Mouse (Mus musculus) C2C12 (cell line): ENCODE measurements around the gene Gm6309. TPM values are rescaled to one million over a fixed set of nuclear protein-coding genes. Genes with fewer than 3 reads are reported as not detected.
"Not testable (repeated sequence)": the region's sequence is repeated elsewhere in the genome, so short reads cannot be mapped to it uniquely, and the experiment has no call there.

Experiments
- H3K27me3 ChIP-seq: one replicate; pipeline ENCODE4 v1.6.1; 2011; ENCODE audit not compliant: control insufficient read depth, insufficient read depth, insufficient read length
- H3K36me3 ChIP-seq: one replicate; pipeline ENCODE4 v1.6.1; 2011; ENCODE audit not compliant: control insufficient read depth, insufficient read depth
- H3K4me3 ChIP-seq: one replicate; pipeline ENCODE4 v1.5.1; 2011; ENCODE audit warnings: mild to moderate bottlenecking, control low read depth; ENCODE audit not compliant: poor library complexity, insufficient read depth, severe bottlenecking
- H3K79me2 ChIP-seq: one replicate; pipeline ENCODE4 v1.6.1; 2011; ENCODE audit not compliant: control insufficient read depth, insufficient read depth
- H3K79me3 ChIP-seq: one replicate; pipeline ENCODE4 v1.6.1; 2011; ENCODE audit warnings: low read depth, control low read depth
- H3ac ChIP-seq: one replicate; pipeline ENCODE3; 2011; ENCODE audit warnings: low read depth; ENCODE audit not compliant: control insufficient read depth, insufficient read length
- CEBPB ChIP-seq: IDR thresholded peaks from one replicate; pipeline ENCODE4 v1.6.1; 2011; ENCODE audit warnings: low read depth, mild to moderate bottlenecking, control low read depth, moderate library complexity
- CTCF ChIP-seq: IDR thresholded peaks from one replicate; pipeline ENCODE4 v1.5.1; 2011; ENCODE audit not compliant: control insufficient read depth, insufficient read depth, insufficient read length
- FOSL1 ChIP-seq: IDR thresholded peaks from one replicate; pipeline ENCODE4 v1.8.0; 2011; ENCODE audit warnings: mild to moderate bottlenecking, low read length; ENCODE audit not compliant: poor library complexity, insufficient read depth, severe bottlenecking
- MAX ChIP-seq: IDR thresholded peaks from one replicate; pipeline ENCODE4 v1.6.1; 2011; ENCODE audit warnings: mild to moderate bottlenecking, control low read depth
- MYOD1 ChIP-seq: IDR thresholded peaks from one replicate; pipeline ENCODE4 v1.6.1; 2011; ENCODE audit warnings: low read depth; ENCODE audit not compliant: control insufficient read depth, insufficient read length
- MYOG ChIP-seq: IDR thresholded peaks from one replicate; pipeline ENCODE4 v1.6.1; 2011; ENCODE audit not compliant: control insufficient read depth, insufficient read length; ENCODE audit errors: extremely low read depth
- USF1 ChIP-seq: IDR thresholded peaks from one replicate; pipeline ENCODE4 v1.6.1; 2011; ENCODE audit warnings: low read depth, mild to moderate bottlenecking, control low read depth, moderate library complexity
- polyA plus RNA-seq: library from polyadenylated mRNA; unstranded; fragments of >200 nt; fragmentation: generic; extraction: Trizol; gene quantifications from one replicate; pipeline ENCODE4 v1.2.1, GENCODE M21; 2012; ENCODE audit warnings: missing spikeins

The Gm6309 gene
- polyA plus RNA-seq, 1 experiment = not detected

DNA sequence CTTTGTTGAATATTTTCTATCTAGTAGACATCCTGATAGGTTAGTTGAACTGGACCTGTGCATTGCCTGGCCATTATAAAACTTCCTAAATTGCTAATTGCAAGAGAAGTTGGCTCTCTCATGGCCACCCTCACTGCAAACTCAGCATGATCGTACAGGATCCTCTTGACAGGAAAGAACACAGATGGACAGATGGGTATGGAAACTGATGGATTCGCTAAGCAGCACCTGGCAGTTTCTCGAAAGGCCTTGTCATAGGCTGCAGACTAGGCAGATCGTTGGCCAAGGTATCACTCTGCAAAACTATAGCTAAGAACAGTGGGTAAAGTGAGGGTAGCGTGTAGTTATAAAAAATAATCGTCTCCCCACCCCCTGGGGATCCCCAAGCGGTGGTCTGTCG, 22.8 kb upstream of the Gm6309 start:
- no peaks in the 10 kb centered on the region for H3K79me2 ChIP-seq
- H3K4me3 ChIP-seq = no peak overlapping the region
- TF ChIP-seq MYOG (no peak), CTCF (no peak), CEBPB (no peak), USF1 (no peak), FOSL1 (no peak), MYOD1 (no peak), MAX (no peak)
- no peaks in the 10 kb centered on the region for H3K36me3 ChIP-seq
- no peaks in the 10 kb centered on the region for H3K27me3 ChIP-seq
- no peaks in the 10 kb centered on the region for H3K79me3 ChIP-seq
- no peak overlapping the region for H3ac ChIP-seq

DNA sequence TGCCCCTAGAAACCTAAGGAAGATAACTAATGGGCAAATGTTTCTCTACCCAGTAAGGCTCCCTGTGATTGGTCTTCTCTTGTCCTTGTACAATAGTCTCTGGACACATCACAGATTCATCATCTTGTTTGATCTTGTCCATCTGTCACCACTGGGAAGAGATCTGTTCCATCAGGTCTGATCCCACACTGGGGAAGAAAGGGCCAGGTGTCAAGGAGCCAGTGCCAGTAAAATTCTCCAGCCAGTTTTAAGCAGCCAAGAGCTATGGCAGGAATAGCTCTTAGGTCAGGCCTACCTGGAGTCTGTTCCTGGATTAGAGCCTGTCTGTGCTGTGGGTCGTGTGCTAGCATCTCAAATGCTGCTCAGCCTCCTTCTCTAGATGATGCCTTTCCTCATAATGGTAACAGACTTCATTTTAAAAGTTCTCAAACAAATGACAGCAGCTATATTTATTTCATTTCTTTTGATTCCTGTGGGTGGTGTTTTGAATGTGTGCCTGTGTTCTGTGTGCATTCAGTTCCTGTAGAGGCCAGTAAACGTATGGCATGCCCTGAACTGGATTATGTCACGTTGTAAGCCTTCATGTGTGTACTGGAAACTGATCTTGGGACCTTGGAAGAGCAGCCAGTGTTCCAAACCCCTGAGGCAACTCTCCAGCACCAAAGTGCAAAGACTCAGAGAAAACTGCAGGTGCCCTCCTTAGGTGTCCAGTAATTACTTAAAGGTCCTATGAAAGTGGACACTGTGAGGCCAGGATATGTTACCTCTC, 20.2 kb upstream of the Gm6309 start:
- Histone ChIP-seq H3K4me3 (no peak overlapping the region), H3K27me3 (no peaks in the 10 kb centered on the region), H3K36me3 (no peaks in the 10 kb centered on the region), H3K79me2 (no peaks in the 10 kb centered on the region), H3ac (no peak overlapping the region), H3K79me3 (no peaks in the 10 kb centered on the region)
- TF ChIP-seq USF1 (no peak), MAX (no peak), FOSL1 (no peak), CTCF (no peak), MYOD1 (no peak), MYOG (no peak), CEBPB (no peak)

DNA sequence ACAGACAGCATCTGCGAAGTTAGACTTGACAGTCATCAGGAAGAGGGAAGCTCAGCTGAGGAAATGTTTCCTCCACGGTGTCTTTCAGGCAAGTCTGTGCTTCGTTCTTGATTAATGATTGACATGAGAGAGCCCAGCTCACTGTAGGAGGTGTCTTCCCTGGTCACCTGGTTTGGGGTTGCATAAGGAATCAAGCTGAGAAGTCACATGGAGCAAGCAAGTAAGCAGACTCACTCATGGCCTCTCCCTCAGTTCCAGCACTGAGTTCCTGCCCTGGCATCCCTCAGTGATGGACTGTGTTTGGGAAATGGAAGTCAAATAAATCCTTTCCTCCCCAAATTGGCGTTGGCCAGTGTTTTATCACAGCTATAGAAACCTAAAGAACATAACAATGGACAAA, 19.6 kb upstream of the Gm6309 start:
- no peaks in the 10 kb centered on the region for H3K36me3 ChIP-seq
- H3K4me3 ChIP-seq = no peak overlapping the region
- H3K79me3 ChIP-seq = no peaks in the 10 kb centered on the region
- TF ChIP-seq USF1 (no peak), CEBPB (no peak), FOSL1 (no peak), MAX (no peak), CTCF (no peak), MYOD1 (no peak), MYOG (no peak)
- no peaks in the 10 kb centered on the region for H3K79me2 ChIP-seq
- H3K27me3 ChIP-seq = no peaks in the 10 kb centered on the region
- H3ac ChIP-seq = no peak overlapping the region

GRCm38 (mm10) chr5:146188712-146189111, 18.2 kb upstream of the Gm6309 start:
- H3K4me3 ChIP-seq = no peak overlapping the region
- no peaks in the 10 kb centered on the region for H3K79me3 ChIP-seq
- no peak overlapping the region for H3ac ChIP-seq
- no peaks in the 10 kb centered on the region for H3K79me2 ChIP-seq
- H3K27me3 ChIP-seq = no peaks in the 10 kb centered on the region
- TF ChIP-seq MAX (no peak), FOSL1 (no peak), MYOD1 (no peak), CTCF (no peak), USF1 (no peak), CEBPB (no peak), MYOG (no peak)
- no peaks in the 10 kb centered on the region for H3K36me3 ChIP-seq

- Histone ChIP-seq H3K36me3 (no peaks in the 10 kb centered on the region), H3K4me3 (no peak overlapping the region), H3K79me3 (no peaks in the 10 kb centered on the region), H3ac (no peak overlapping the region), H3K27me3 (no peaks in the 10 kb centered on the region), H3K79me2 (no peaks in the 10 kb centered on the region)
- TF ChIP-seq MYOG (no peak), FOSL1 (no peak), CEBPB (no peak), USF1 (no peak), MAX (no peak), CTCF (no peak), MYOD1 (no peak)
Measured at GRCm38 (mm10) chr5:146188144-146188543, 17.6 kb upstream of the Gm6309 start.

DNA sequence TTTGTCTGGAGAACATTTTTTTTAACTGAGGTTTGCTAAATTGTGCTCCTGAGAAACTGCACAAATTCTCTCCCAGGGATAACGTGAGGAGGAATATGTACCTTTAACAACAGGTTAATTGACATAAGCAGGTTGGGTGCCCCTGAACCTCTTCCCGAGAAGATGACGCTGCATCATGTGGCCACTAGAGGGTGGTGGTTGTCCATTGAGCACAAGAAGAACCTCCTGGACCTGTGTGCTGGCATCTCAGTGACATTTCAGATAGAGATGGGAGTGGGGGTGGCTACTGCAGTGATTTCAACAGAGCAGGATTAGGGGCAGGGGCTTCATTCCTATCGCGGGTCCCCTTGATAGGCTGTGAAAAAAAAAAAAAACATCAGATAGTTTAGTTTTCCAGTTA, 16.9 kb upstream of the Gm6309 start:
- not testable (repeated sequence) for H3K36me3 ChIP-seq, H3ac ChIP-seq, H3K79me3 ChIP-seq, H3K4me3 ChIP-seq, H3K27me3 ChIP-seq, H3K79me2 ChIP-seq

- H3ac ChIP-seq, H3K36me3 ChIP-seq, H3K79me3 ChIP-seq, H3K79me2 ChIP-seq, H3K4me3 ChIP-seq, H3K27me3 ChIP-seq: not testable (repeated sequence)
Measured at GRCm38 (mm10) chr5:146185204-146185603, 14.7 kb upstream of the Gm6309 start, which contains the start of gene 1700001J03Rik. 1700001J03Rik (minus strand) TSS chr5:146185304.

DNA sequence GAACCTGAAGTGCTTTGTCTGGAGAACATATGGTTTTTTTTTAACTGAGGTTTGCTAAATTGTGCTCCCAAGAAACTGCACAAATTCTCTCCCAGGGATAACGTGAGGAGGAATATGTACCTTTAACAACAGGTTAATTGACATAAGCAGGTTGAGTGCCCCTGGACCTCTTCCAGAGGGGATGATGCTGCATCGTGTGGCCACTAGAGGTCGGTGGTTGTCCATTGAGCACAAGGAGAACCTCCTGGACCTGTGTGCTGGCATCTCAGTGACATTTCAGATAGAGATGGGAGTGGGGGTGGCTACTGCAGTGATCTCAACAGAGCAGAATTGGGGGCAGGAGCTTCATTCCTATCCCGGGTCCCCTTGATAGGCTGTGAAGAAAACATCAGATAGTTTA, 2.2 kb upstream of the Gm6309 start:
- not testable (repeated sequence) for H3K4me3 ChIP-seq, H3ac ChIP-seq, H3K79me3 ChIP-seq, H3K27me3 ChIP-seq, H3K36me3 ChIP-seq, H3K79me2 ChIP-seq

DNA sequence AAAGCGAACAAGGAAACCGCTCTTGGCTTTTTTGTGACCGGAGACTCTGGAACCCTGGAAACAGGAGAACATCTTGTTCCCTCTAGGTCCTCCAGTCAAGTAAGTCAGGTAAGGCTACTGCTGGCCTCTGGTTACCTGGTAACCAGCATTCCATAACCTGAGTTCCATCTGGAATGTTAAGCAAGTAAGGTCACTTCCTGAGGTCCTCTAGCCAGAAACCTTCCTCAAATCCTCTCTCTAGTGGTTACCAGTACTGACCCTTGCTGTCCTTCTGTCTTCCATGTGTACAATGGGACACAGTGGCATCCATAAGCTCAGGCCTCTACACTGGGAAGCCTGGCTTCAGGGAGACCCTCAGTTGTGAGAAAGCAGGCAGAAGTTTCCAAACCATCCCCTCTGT, 10.1 kb downstream of the Gm6309 start, which contains the start of gene Gm5565:
Gene Gm5565 (minus strand): TSS at position 101 of the 400 bp plus-strand sequence.
- not testable (repeated sequence) for H3K79me2 ChIP-seq, H3K4me3 ChIP-seq, H3K36me3 ChIP-seq, H3ac ChIP-seq, H3K79me3 ChIP-seq, H3K27me3 ChIP-seq
